Mouse (Mus musculus): ENCODE measurements around the gene Kdm5d. TPM values are rescaled to one million over a fixed set of nuclear protein-coding genes. Genes with fewer than 3 reads are reported as not detected.

Kdm5d gene
- not detected in 2 replicates for polyA plus RNA-seq (2012; ENCODE audit: insufficient read depth, insufficient read length, low replicate concordance, missing spikeins)

GRCm38 (mm10) chrY:897393-898227 is at the start of gene Kdm5d:
TSS of gene Kdm5d (plus strand) at chrY:897788.
- no peaks in the 10 kb centered on the region for H3K4me1 ChIP-seq (ENCODE audit: control insufficient read depth, insufficient read depth, low read length)
- under 1% methylated on average over 34 of the region's 34 CpGs for WGBS
- TF ChIP-seq POLR2A (IDR thresholded peaks at IDR 0.05; ENCODE audit: insufficient read depth, low read depth, low read length): no peak
- no peak for TF ChIP-seq CTCF (IDR thresholded peaks at IDR 0.05; ENCODE audit: insufficient read depth, low read depth, low read length)
- peak within 1 kb of the TSS; percentile 44; the same call in 1 of the 2 replicates for H3K27ac ChIP-seq (ENCODE audit: insufficient read depth, low read depth, low read length)
- H3K4me3 ChIP-seq (ENCODE audit: insufficient read depth, low read depth, low read length): peak within 1 kb of the TSS; percentile 68

- no peak overlapping the region for H3K4me3 ChIP-seq (ENCODE audit: insufficient read depth, low read depth, low read length)
- TF ChIP-seq POLR2A (IDR thresholded peaks at IDR 0.05; ENCODE audit: insufficient read depth, low read depth, low read length) (no peak), CTCF (IDR thresholded peaks at IDR 0.05; ENCODE audit: insufficient read depth, low read depth, low read length) (no peak)
- H3K4me1 ChIP-seq (ENCODE audit: control insufficient read depth, insufficient read depth, low read length): peaks cover 4% of the 10 kb centered on the region; the same call in 1 of the 2 replicates
- H3K27ac ChIP-seq (ENCODE audit: insufficient read depth, low read depth, low read length): no peak overlapping the region
Measured at GRCm38 (mm10) chrY:872404-872803, 25.2 kb upstream of the Kdm5d start.

GRCm38 (mm10) chrY:872855-873549 is 24.6 kb upstream of the Kdm5d start:
- 23% methylated on average over 14 of the region's 18 CpGs for WGBS
- no peak overlapping the region for H3K27ac ChIP-seq (ENCODE audit: insufficient read depth, low read depth, low read length)
- peak overlapping the region; percentile 26 for H3K4me3 ChIP-seq (ENCODE audit: insufficient read depth, low read depth, low read length)
- TF ChIP-seq CTCF (IDR thresholded peaks at IDR 0.05; ENCODE audit: insufficient read depth, low read depth, low read length) (no peak), POLR2A (IDR thresholded peaks at IDR 0.05; ENCODE audit: insufficient read depth, low read depth, low read length) (no peak)
- H3K4me1 ChIP-seq (ENCODE audit: control insufficient read depth, insufficient read depth, low read length): peaks cover 4% of the 10 kb centered on the region; the same call in 1 of the 2 replicates

Other genes with a start within 250 kb of the Kdm5d start
- gene Zfy1, start 100.4 kb upstream of the Kdm5d start, polyA plus RNA-seq (2012; ENCODE audit: insufficient read depth, insufficient read length, low replicate concordance, missing spikeins): not detected in 2 replicates
- not detected in 2 replicates for gene Uba1y, start 79.1 kb upstream of the Kdm5d start, polyA plus RNA-seq (2012; ENCODE audit: insufficient read depth, insufficient read length, low replicate concordance, missing spikeins)
- gene Eif2s3y, start 112.8 kb downstream of the Kdm5d start, polyA plus RNA-seq (2012; ENCODE audit: insufficient read depth, insufficient read length, low replicate concordance, missing spikeins): 363 TPM in 1 of 2 replicates, not detected in the other

Data from olfactory bulb, adult 2 months (tissue).